Mouse (Mus musculus): ENCODE data around the gene Slc27a3.

GRCm38 (mm10) chr3:90404609-90405008 is 14.9 kb upstream of the Slc27a3 start:
- TF ChIP-seq POLR2A (IDR thresholded peaks at IDR 0.05; ENCODE audit: low read depth, low read length): no peak
- no peak for TF ChIP-seq CTCF (IDR thresholded peaks at IDR 0.05; ENCODE audit: extremely low read depth, insufficient read length, insufficient replicate concordance, low read depth, low read length)
